22 mouse cellular contexts compared by ENCODE assay signal in the genomic region with DNA sequence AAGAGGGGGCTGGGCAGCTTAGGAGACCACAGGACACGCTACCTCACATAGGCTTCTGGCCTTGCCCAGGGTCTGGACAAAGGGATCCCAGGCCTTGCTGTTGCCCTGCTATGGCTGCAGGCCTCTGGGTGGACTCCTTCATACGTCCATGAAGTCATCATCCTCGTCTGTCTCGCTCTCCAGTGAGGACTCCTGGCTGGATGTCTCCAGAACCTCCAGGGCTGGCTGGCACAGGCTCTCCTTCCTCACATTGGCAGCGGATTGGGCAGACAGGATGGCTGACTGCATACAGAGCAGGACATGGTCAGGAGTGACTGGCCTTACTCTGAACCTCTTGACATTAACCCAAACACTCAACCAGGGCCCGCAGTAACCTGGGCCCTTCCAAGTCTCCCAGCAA. TPM values are rescaled to one million over a fixed set of nuclear protein-coding genes. Genes with fewer than 3 reads are reported as not detected.
DNase-seq lines count a peak whose midpoint lies in the region; ATAC-seq and TF ChIP-seq lines count a peak whose summit lies in the region.
"Had no signal": no experiment of that assay in that cellular context is flagged by ENCODE, and none has a peak within 500 bp of the region (broad histone marks: within the 10 kb centered on the region; RNA-seq: fewer than 3 reads in every experiment).

No protein-coding gene starts in this region.

- peak overlapping the region; percentile 94 for H3K27ac ChIP-seq in heart, postnatal 0 days (ENCODE audit: low read depth)
- H3K27ac ChIP-seq in layer of hippocampus, adult 2 months = no peak overlapping the region
- H3K27ac ChIP-seq: hindbrain, embryonic 12.5 days; liver, embryonic 14.5 days; midbrain, embryonic 13.5 days; neural tube, embryonic 12.5 days had no signal

- H3K4me2 ChIP-seq in heart, postnatal 0 days (ENCODE audit: low read depth, low read length) = no peak overlapping the region
- H3K4me2 ChIP-seq: embryonic facial prominence, embryonic 15.5 days; heart, embryonic 12.5 days; hindbrain, embryonic 12.5 days; midbrain, embryonic 13.5 days; neural tube, embryonic 12.5 days had no signal

- no peak overlapping the region for H3K4me3 ChIP-seq in heart, postnatal 0 days (ENCODE audit: low read depth, low read length)
- H3K4me3 ChIP-seq in layer of hippocampus, adult 2 months = no peak overlapping the region
- H3K4me3 ChIP-seq: embryonic facial prominence, embryonic 15.5 days; gastrocnemius, adult 2 months; heart, embryonic 12.5 days; hindbrain, embryonic 12.5 days; midbrain, embryonic 13.5 days; neural tube, embryonic 12.5 days had no signal

- ATAC-seq in heart, postnatal 0 days (ENCODE audit: insufficient read depth, low read depth) = no peak
- ATAC-seq: forebrain, embryonic 14.5 days; intestine, postnatal 0 days; midbrain, embryonic 13.5 days; Patski had no signal

- WGBS in heart, postnatal 0 days = 91% methylated on average over 6 of the region's 6 CpGs

- H3K27me3 ChIP-seq in heart, postnatal 0 days (ENCODE audit: control insufficient read depth, insufficient read depth, low read length) = no peaks in the 10 kb centered on the region
- H3K27me3 ChIP-seq: embryonic facial prominence, embryonic 15.5 days; heart, embryonic 12.5 days; hindbrain, embryonic 12.5 days; midbrain, embryonic 13.5 days; neural tube, embryonic 12.5 days; Patski had no signal

- no peak for TF ChIP-seq EP300 in heart, postnatal 0 days (IDR thresholded peaks at IDR 0.05; ENCODE audit: low read depth)

- DNase-seq in cerebellum, adult 9-10 months = peak; percentile 60
- no peak for DNase-seq in cerebellum, adult 11 months
- no peak for DNase-seq in heart, postnatal 0 days (ENCODE audit: low spot score)
- no peak for DNase-seq in heart, postnatal 4 days
- DNase-seq in right cerebral cortex, postnatal 14 days = peak; percentile 16
- DNase-seq in right cerebral cortex, postnatal 25 days = no peak
- DNase-seq in layer of hippocampus, adult 2 months (ENCODE audit: low spot score in 2 of 2) = no peak
- DNase-seq: adrenal gland, adult 2 months; kidney, postnatal 25 days; layer of hippocampus, adult 9-11 months; thymus, postnatal 14 days had no signal

- no peaks in the 10 kb centered on the region for H3K9me3 ChIP-seq in heart, postnatal 0 days (replicated peaks; ENCODE audit: control insufficient read depth, low read length)
- H3K9me3 ChIP-seq: embryonic facial prominence, embryonic 15.5 days; G1E; heart, embryonic 12.5 days; hindbrain, embryonic 12.5 days; midbrain, embryonic 13.5 days; neural tube, embryonic 12.5 days had no signal

- H3K4me1 ChIP-seq in heart, postnatal 0 days (ENCODE audit: control insufficient read depth, insufficient read depth) = peaks cover 16% of the 10 kb centered on the region

- H3K9ac ChIP-seq in heart, postnatal 0 days (replicated peaks; ENCODE audit: low read depth, low read length) = no peak overlapping the region
- H3K9ac ChIP-seq: embryonic facial prominence, embryonic 15.5 days; heart, embryonic 12.5 days; hindbrain, embryonic 12.5 days; liver, embryonic 14.5 days; midbrain, embryonic 13.5 days; neural tube, embryonic 12.5 days had no signal

- peaks cover 28% of the 10 kb centered on the region for H3K36me3 ChIP-seq in heart, postnatal 0 days (replicated peaks; ENCODE audit: control insufficient read depth, insufficient read depth, low read length)

- no peak for TF ChIP-seq CTCF in heart, postnatal 0 days (IDR thresholded peaks at IDR 0.05; ENCODE audit: low read depth)
- no peak for TF ChIP-seq CTCF in layer of hippocampus, adult 2 months (conservative IDR thresholded peaks at IDR 0.05)

RNA-seq across cellular contexts. Expression of a gene that starts 2.6 kb away (rescaled TPM):
- 6.1 and 7.9 TPM in 2 replicates for total RNA-seq in heart, postnatal 0 days (2014; rRNA removed; ENCODE audit: low replicate concordance)
- polyA plus RNA-seq in heart, postnatal 0 days (2015; fragmentation: Nextera tagmentation; extraction: Ambion mirVana) = 3.6 and 4.1 TPM in 2 replicates
- total RNA-seq in heart, postnatal 4 days (2021) = 1 to 10 TPM; 4.7 to 4.9 TPM
- total RNA-seq in layer of hippocampus, adult 2 months (2021) = 1 to 10 TPM; 2.1 TPM

RNA-seq across cellular contexts. Expression of a gene that starts 57.3 kb away (rescaled TPM):
- 17.8 and 53.4 TPM in 2 replicates for total RNA-seq in heart, postnatal 0 days (2014; rRNA removed; ENCODE audit: low replicate concordance)
- 6.7 and 7.6 TPM in 2 replicates for polyA plus RNA-seq in heart, postnatal 0 days (2015; fragmentation: Nextera tagmentation; extraction: Ambion mirVana)
- 1 to 10 TPM; 8.4 to 9.3 TPM for total RNA-seq in heart, postnatal 4 days (2021)
- 1 to 10 TPM; 2.3 TPM for total RNA-seq in layer of hippocampus, adult 2 months (2021)
- polyA plus RNA-seq: G1E, Patski had no signal

Comparison
In these comparisons a context has a peak if more than half of its experiments do, and no peak if none do; other contexts are left out.
1. DNase-seq: peak in cerebellum, adult 9-10 months (single experiment) and right cerebral cortex, postnatal 14 days (single experiment); none in cerebellum, adult 11 months (single experiment), heart, postnatal 0 days (single experiment), heart, postnatal 4 days (single experiment), right cerebral cortex, postnatal 25 days (single experiment) and layer of hippocampus, adult 2 months (0 of 2).